Mouse (Mus musculus) embryonic stem cell, embryonic (primary cell): Measurements from ENCODE around the gene Clic1.

Experiments used
- CTCF ChIA-PET, 4 experiments: fragments of 300-600 bp in 2 of 4; fragments of 350-600 bp in 2 of 4; sonication (Branson Sonifier 250); formaldehyde crosslinking; loops; one replicate each; lab custom pipeline; 2022; ENCODE audit warnings: inconsistent platforms in 2 of 4; lab: Charles Lee
- POLR2A ChIA-PET, 4 experiments: fragments of 300-600 bp in 2 of 4; fragments of 350-600 bp in 2 of 4; sonication (Branson Sonifier 250); formaldehyde crosslinking; loops; one replicate each; lab custom pipeline; 2022; ENCODE audit warnings: antibody characterized with exemption in 4 of 4, inconsistent platforms in 1 of 4; lab: Charles Lee

Gene Clic1

DNA sequence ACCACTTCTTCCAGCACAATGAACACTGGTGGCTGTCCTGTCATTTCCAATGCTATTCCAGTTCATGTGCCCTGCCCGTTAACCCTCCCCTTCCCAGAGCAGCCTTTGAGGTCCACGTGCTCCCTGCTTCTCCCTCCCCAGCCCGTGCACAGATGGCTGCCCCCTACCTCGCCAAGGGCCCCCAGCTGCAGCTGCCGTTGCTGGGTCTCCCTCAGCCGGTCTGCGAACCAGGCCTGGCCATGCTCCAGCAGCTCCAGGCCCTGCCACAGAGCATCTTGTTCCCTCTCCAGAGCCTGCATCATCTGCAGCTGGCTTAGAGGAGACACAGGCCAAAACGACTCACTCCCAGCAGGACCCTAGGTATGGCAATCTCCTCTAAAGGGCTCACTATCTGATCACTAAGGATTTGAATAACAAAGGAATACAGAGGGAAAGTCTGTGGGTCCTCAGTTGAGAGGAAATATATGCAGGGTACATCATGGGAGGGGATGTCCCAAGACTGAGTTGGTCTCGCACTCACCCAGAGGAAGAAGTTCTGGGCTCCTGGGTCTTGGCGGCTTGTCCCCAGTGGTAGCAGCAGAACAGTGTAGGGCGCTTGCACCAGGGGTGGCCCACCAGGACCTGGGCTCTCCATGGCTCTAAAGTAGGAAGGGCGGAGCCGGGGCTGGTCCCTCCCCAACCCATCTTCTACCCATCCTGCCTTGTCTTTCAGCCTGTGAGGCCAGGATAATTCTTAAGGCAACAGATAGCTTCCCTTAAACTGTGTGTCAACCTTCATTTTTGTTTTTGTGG lies 22.3 kb upstream of the Clic1 start, which contains the start of gene Sapcd1:
TSS of gene Sapcd1 (minus strand) at position 740 of the 792 bp plus-strand sequence.
- CTCF ChIA-PET: interaction anchor here in 2 of 4 experiments (0.5 to 1.6 kb wide), 5 partner anchors 32 to 142 kb away, joined by 3 to 4 read pairs (median 4); partner anchors contain the start of gene Ddah2 (in 1 of the 2)
- POLR2A ChIA-PET: interaction anchor here (0.6 to 3.0 kb wide), 22 partner anchors 8 to 100 kb away, joined by 3 to 11 read pairs (median 4); partner anchors contain the start of genes Msh5 (in 3 of the 4), Clic1 (in 1 of the 4), Ddah2 (in 1 of the 4) and Ly6g6f (in 1 of the 4)

DNA sequence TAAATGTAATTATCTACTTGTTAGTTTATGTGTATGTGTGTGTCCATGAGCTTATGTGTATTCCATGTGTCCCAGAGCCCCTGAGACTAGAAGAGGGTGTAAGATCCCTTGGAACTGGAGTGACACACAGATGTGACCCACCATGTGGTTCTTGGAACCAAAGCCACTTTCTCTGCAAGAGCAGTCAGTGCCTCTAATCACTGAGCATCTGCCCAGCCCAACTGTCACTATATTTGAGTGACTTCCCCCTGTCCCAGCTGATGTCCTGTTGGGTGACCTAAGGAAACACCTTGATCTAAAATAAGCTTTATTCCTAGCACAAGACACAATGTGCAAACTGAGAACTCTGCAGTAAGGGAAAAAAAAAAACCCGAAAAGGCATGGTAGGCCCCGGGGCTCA lies 21.5 kb upstream of the Clic1 start:
- CTCF ChIA-PET: interaction anchor here in 1 of 4 experiments (0.6 to 1.6 kb wide), 3 partner anchors 31 to 137 kb away, joined by 3 to 4 read pairs (median 4); partner anchors contain the start of gene Ddah2

DNA sequence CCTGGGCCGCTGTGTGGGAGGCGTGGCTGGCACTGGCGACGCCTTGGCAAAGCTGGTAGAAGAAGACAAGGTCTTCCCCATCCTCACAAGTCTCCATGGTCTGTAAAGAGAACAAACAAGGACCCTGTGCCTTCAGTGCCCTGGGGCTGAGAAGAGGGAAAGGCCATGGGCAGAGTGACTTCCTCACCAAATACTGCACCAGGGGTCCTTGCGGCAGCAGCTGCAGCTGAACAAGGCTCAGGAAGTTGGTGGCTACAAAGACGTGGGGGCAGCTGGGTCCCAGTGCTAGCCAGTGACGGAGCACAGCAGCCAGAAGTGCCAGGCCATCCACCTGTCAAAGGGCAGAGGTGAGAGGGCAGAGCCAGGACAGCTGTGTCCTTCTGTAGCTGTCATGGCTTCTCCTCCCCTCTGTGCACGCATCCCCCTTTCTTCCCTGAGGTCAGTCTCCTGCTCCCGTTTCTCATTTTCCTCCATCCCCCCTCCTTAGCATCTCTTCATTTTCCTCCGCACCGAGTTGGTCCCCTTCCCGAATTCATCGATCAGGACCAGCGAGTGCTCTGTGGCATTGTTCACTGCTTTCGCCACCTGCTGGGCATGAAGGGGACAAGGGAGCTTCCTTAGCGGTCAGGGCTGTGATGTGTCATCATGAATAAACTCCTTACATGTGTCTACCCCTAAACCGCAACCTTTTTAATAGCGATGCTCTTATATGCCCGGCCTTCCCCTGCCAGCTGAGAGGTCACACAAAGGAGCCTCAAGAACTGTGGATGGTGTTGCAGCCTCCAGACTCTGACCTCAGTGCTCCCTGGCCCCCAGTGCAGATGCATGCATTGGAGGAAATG lies 19.9 kb upstream of the Clic1 start:
- POLR2A ChIA-PET: interaction anchor here (0.5 to 3.0 kb wide), 23 partner anchors 8 to 798 kb away, joined by 3 to 17 read pairs (median 4); partner anchors contain the start of genes Ddah2 (in 2 of the 4), Hspa1a (in 1 of the 4), Hspa1l (in 1 of the 4) and Ly6g6e (in 1 of the 4)

More for the DNA sequence above, 21.5 kb upstream of the Clic1 start:
- POLR2A ChIA-PET: interaction anchor here in 3 of 4 experiments (0.6 to 3.0 kb wide), 31 partner anchors 8 to 218 kb away, joined by 3 to 17 read pairs (median 4); partner anchors contain the start of genes Msh5 (in 3 of the 3), Ddah2 (in 2 of the 3), Clic1 (in 1 of the 3) and Ly6g6f (in 1 of the 3)

GRCm38 (mm10) chr17:35031272-35031671 lies 18.5 kb upstream of the Clic1 start:
- POLR2A ChIA-PET: interaction anchor here in 3 of 4 experiments (0.7 to 1.8 kb wide), 5 partner anchors 10 to 116 kb away, joined by 3 to 4 read pairs (median 3); no protein-coding TSS in a partner anchor

More for the DNA sequence above, 19.9 kb upstream of the Clic1 start:
- CTCF ChIA-PET: interaction anchor here (0.6 to 2.0 kb wide), 21 partner anchors 8 to 137 kb away, joined by 3 to 27 read pairs (median 3); partner anchors contain the start of genes Csnk2b (in 1 of the 4), Ddah2 (in 1 of the 4), Gpank1 (in 1 of the 4) and Msh5 (in 1 of the 4)

DNA sequence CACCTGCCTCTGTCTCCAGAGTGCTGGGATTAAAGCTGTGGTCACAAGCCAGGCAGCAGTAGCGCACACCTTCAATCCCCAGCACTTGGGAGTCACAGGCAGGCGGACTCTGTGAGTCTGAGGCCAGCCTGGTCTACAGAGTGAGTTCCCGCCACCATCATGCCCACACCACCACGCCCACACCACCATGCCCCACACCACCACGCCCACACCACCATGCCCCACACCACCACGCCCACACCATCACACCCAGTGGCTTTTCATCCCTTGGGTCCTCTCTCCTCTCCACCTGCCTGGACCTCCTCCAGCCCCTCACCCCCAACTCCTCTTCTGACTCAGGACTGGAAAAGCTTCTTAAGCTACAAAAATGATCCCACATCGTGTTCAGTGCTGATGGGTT lies 17.9 kb upstream of the Clic1 start:
- POLR2A ChIA-PET: interaction anchor here in 2 of 4 experiments (0.7 to 1.8 kb wide), 8 partner anchors 10 to 116 kb away, joined by 3 to 4 read pairs (median 3); partner anchors contain the start of gene Ddah2 (in 1 of the 2)
- CTCF ChIA-PET: interaction anchor here in 3 of 4 experiments (0.5 to 1.2 kb wide), 4 partner anchors 65 to 642 kb away, joined by 3 to 6 read pairs (median 4); no protein-coding TSS in a partner anchor

More at GRCm38 (mm10) chr17:35031272-35031671, 18.5 kb upstream of the Clic1 start:
- CTCF ChIA-PET: interaction anchor here in 3 of 4 experiments (0.6 to 1.2 kb wide), 3 partner anchors 66 to 643 kb away, joined by 3 to 11 read pairs (median 3); no protein-coding TSS in a partner anchor

DNA sequence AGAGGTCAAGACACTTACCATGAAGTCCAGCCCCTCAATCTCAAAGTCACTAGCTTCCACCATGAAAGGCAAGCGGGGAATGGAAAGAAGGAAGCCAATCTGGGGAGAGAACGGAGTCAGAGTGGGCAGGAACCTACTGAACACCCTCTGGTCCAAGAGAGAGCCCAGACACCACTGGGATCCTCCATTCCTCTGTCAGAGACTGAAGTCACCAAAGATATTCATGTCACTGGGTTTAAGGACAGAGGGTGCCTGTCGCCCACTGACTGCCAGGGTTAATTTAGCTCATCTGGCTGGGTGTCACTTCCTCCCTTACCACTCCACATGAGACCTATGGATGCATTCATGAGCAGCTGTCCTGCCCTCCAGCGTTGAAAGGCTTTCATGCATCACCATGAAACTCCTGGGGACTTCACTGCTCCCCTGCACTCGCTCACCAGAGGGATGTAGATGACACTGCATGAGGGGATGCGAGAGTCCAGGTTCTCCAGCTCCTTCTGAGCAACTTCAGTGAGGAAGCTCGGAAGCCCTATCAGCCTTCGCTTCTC lies 17.4 kb upstream of the Clic1 start:
- CTCF ChIA-PET: interaction anchor here in 3 of 4 experiments (0.5 to 1.2 kb wide), 5 partner anchors 38 to 606 kb away, joined by 3 to 6 read pairs (median 4); no protein-coding TSS in a partner anchor
- POLR2A ChIA-PET: interaction anchor here in 2 of 4 experiments (0.7 to 1.2 kb wide), 6 partner anchors 11 to 209 kb away, joined by 3 to 4 read pairs (median 4); partner anchors contain the start of genes Ddah2 (in 1 of the 2) and Ddx39b (in 1 of the 2)

GRCm38 (mm10) chr17:35033703-35034102 lies 16.1 kb upstream of the Clic1 start:
- ChIA-PET POLR2A (interaction anchor here in 1 of 4 experiments (0.6 kb wide), 1 partner anchor 44 kb away, joined by 3 read pairs; no protein-coding TSS in a partner anchor), CTCF (interaction anchor here in 3 of 4 experiments (0.6 to 1.3 kb wide), 5 partner anchors 12 to 199 kb away, joined by 3 to 6 read pairs (median 4); no protein-coding TSS in a partner anchor)

DNA sequence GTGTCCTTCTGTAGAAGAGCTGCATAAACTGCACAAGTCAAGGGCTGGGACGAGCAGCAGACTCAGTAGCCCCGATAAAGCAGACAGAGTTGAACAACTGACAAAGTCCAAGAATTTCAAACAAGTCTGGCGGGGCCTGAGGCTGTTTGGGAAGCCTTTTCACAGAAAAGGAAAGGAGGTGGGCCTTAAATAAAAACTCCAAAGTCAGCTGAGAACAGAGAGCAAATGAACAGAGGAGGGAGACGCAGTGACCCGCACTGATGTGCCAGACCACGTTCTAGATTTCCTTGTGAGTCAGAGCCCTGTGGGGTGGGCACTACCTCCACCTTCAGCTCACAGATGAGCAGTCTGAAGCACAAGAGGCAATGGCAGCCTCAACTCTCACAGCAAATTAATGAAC lies 14.9 kb upstream of the Clic1 start:
- POLR2A ChIA-PET: interaction anchor here in 3 of 4 experiments (0.6 to 1.5 kb wide), 6 partner anchors 11 to 135 kb away, joined by 3 to 6 read pairs (median 3); partner anchors contain the start of gene Msh5 (in 2 of the 3)
- CTCF ChIA-PET: interaction anchor here (0.6 to 1.5 kb wide), 6 partner anchors 14 to 81 kb away, joined by 3 to 9 read pairs (median 6); no protein-coding TSS in a partner anchor

GRCm38 (mm10) chr17:35039121-35039873 lies 10.5 kb upstream of the Clic1 start:
- CTCF ChIA-PET: interaction anchor here in 1 of 4 experiments (0.6 kb wide), 1 partner anchor 192 kb away, joined by 6 read pairs; no protein-coding TSS in a partner anchor
- POLR2A ChIA-PET: interaction anchor here in 2 of 4 experiments (0.6 to 1.3 kb wide), 3 partner anchors 21 to 49 kb away, joined by 3 to 4 read pairs (median 3); partner anchors contain the start of gene Ly6g6e (in 1 of the 2)

GRCm38 (mm10) chr17:35043794-35044193 lies 6.0 kb upstream of the Clic1 start:
- CTCF ChIA-PET: interaction anchor here in 1 of 4 experiments (0.5 kb wide), 1 partner anchor 173 kb away, joined by 4 read pairs; no protein-coding TSS in a partner anchor
- POLR2A ChIA-PET: interaction anchor here in 2 of 4 experiments (1.2 to 8.9 kb wide), 4 partner anchors 14 to 103 kb away, joined by 3 to 82 read pairs (median 10); partner anchors contain the start of gene Ddah2 (in 1 of the 2)

- CTCF ChIA-PET: interaction anchor here in 1 of 4 experiments (0.6 to 2.6 kb wide), 3 partner anchors 14 to 225 kb away, joined by 3 to 13 read pairs (median 11); partner anchors contain the start of gene Ddah2
- POLR2A ChIA-PET: interaction anchor here (0.5 to 8.9 kb wide), 22 partner anchors 13 to 114 kb away, joined by 3 to 105 read pairs (median 5); partner anchors contain the start of genes Ddah2 (in 2 of the 4), Sapcd1 (in 2 of the 4), Csnk2b (in 1 of the 4) and Gpank1 (in 1 of the 4)
These were observed 4.6 kb upstream of the Clic1 start for GRCm38 (mm10) chr17:35044904-35045806.

DNA sequence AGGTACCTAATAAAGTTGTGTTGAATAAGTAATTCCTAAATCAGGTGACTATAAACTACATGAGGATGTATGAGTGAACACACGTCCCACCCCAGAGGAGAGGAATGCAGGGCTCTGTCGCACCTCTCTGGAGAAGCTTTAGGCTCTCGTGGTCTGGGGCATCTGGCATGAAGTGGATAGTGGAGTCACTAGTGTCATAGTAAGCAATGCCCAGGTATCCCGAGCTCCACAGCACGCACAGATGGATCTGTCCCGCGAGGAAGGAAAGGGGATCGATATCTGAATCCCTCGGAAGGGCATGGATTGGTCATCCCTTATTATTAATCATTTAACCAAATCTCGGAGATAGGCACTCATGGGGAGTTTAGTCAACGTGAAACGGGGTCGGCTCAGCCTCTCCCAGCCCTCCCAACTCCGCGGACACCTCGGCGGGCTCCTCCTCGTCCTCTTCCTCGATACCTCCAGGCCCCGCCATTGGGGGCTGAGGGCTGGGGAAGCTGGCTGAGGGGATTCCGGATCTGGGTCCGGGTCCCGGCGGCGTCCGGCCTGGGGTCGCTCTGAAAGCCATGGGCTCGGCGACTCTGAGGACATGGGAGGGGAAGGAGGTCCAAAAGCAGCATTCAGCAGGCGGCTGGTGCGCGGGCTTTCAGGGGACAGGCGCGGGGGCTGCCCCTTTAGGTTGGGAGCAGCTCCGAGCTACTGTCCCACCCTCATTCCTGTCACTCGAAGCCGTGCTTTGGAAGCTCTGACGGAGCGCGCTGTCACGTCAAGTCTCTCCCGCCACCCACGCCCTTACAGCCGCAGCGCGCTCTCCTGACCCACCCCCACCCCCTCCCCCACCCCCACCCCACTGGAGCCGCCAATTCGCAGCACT lies 3.7 kb upstream of the Clic1 start:
- ChIA-PET POLR2A (interaction anchor here (0.5 to 8.9 kb wide), 62 partner anchors 8 to 442 kb away, joined by 3 to 105 read pairs (median 5); partner anchors contain the start of genes Ddah2 (in 3 of the 4), Sapcd1 (in 3 of the 4), D17H6S53E (in 2 of the 4) and Ddx39b (in 2 of the 4)), CTCF (interaction anchor here in 3 of 4 experiments (0.6 to 2.6 kb wide), 13 partner anchors 13 to 121 kb away, joined by 3 to 13 read pairs (median 5); partner anchors contain the start of gene Ddah2 (in 1 of the 3))
